Mouse (Mus musculus): ENCODE measurements around the gene Slc6a5. TPM values are rescaled to one million over a fixed set of nuclear protein-coding genes. Genes with fewer than 3 reads are reported as not detected.
A peak's percentile ranks its signal among the peaks of the same experiment; 100 is the strongest.

The Slc6a5 gene
- polyA plus RNA-seq (2014; fragmentation: Nextera tagmentation; extraction: Ambion mirVana), result 0.08 TPM in 1 of 2 replicates, not detected in the other

GRCm38 (mm10) chr7:49909850-49910249 is at the start of gene Slc6a5:
Gene Slc6a5 (plus strand): TSS chr7:49910146.
- DNase-seq (ENCODE audit: low spot score) (no peak), ATAC-seq (ENCODE audit: low read depth) (0 out of 2 replicates have a peak, but pooled peaks have one; percentile 26)
- Histone ChIP-seq H3K36me3 (ENCODE audit: control insufficient read depth, insufficient read depth, low read length) (no peaks in the 10 kb centered on the region), H3K4me1 (ENCODE audit: control insufficient read depth, insufficient read depth, low read length) (no peaks in the 10 kb centered on the region), H3K9ac (ENCODE audit: low read depth, low read length) (no peak within 1 kb of the TSS), H3K9me3 (ENCODE audit: control insufficient read depth, low read length) (no peaks in the 10 kb centered on the region), H3K27me3 (replicated peaks; ENCODE audit: control insufficient read depth, insufficient read depth, low read length) (peaks cover 100% of the 10 kb centered on the region), H3K4me3 (ENCODE audit: low read depth, low read length) (no peak within 1 kb of the TSS), H3K27ac (replicated peaks; ENCODE audit: low read depth, low read length) (no peak within 1 kb of the TSS), H3K4me2 (ENCODE audit: low read depth, low read length) (no peak within 1 kb of the TSS)
- WGBS, result 2% methylated on average over 14 of the region's 15 CpGs

- peaks cover 8% of the 10 kb centered on the region; the same call in 1 of the 2 replicates for H3K36me3 ChIP-seq (ENCODE audit: control insufficient read depth, insufficient read depth, low read length)
- WGBS, result 88% methylated on average over 2 of the region's 2 CpGs
- H3K4me2 ChIP-seq (ENCODE audit: low read depth, low read length), result no peak overlapping the region
- no peak overlapping the region for H3K4me3 ChIP-seq (ENCODE audit: low read depth, low read length)
- H3K4me1 ChIP-seq (ENCODE audit: control insufficient read depth, insufficient read depth, low read length), result no peaks in the 10 kb centered on the region
- ATAC-seq (ENCODE audit: low read depth) (no peak), DNase-seq (ENCODE audit: low spot score) (no peak)
- H3K27ac ChIP-seq (replicated peaks; ENCODE audit: low read depth, low read length), result no peak overlapping the region
- H3K27me3 ChIP-seq (replicated peaks; ENCODE audit: control insufficient read depth, insufficient read depth, low read length), result no peaks in the 10 kb centered on the region
- no peaks in the 10 kb centered on the region for H3K9me3 ChIP-seq (ENCODE audit: control insufficient read depth, low read length)
- no peak overlapping the region for H3K9ac ChIP-seq (ENCODE audit: low read depth, low read length)
These were observed 48.8 kb upstream of the Slc6a5 start for GRCm38 (mm10) chr7:49861196-49861595.

GRCm38 (mm10) chr7:49863753-49864152 is 46.2 kb upstream of the Slc6a5 start:
- no peaks in the 10 kb centered on the region for H3K36me3 ChIP-seq (ENCODE audit: control insufficient read depth, insufficient read depth, low read length)
- DNase-seq (ENCODE audit: low spot score) (no peak), ATAC-seq (ENCODE audit: low read depth) (no peak)
- no peak overlapping the region for H3K4me3 ChIP-seq (ENCODE audit: low read depth, low read length)
- H3K27me3 ChIP-seq (replicated peaks; ENCODE audit: control insufficient read depth, insufficient read depth, low read length), result no peaks in the 10 kb centered on the region
- H3K4me1 ChIP-seq (ENCODE audit: control insufficient read depth, insufficient read depth, low read length), result no peaks in the 10 kb centered on the region
- H3K9me3 ChIP-seq (ENCODE audit: control insufficient read depth, low read length), result no peaks in the 10 kb centered on the region
- H3K9ac ChIP-seq (ENCODE audit: low read depth, low read length), result no peak overlapping the region
- no peak overlapping the region for H3K4me2 ChIP-seq (ENCODE audit: low read depth, low read length)
- no peak overlapping the region for H3K27ac ChIP-seq (replicated peaks; ENCODE audit: low read depth, low read length)
- WGBS, result 63% methylated on average over 3 of the region's 3 CpGs

DNA sequence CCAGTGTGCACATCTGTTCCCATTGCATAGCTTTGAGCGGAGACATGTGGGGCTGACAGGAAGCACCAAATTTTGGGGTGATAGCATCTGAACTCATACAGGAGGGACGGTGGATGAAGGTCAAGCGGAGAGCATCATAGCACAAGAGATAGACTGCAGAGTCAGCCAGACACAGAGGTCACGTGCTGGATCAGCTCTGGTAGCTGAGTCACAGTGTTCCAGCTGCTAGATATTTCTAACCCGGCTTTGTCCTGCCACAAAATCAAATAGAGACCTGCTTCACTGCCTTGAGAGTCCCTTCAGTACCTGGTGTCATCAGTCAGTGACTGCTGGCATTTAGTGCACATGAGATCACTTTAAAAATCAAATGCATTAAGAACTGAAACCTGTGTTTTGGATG is 40.3 kb upstream of the Slc6a5 start:
- H3K27me3 ChIP-seq (replicated peaks; ENCODE audit: control insufficient read depth, insufficient read depth, low read length), result no peaks in the 10 kb centered on the region
- ATAC-seq (ENCODE audit: low read depth), result no peak
- no peak overlapping the region for H3K4me2 ChIP-seq (ENCODE audit: low read depth, low read length)
- no peak overlapping the region for H3K4me3 ChIP-seq (ENCODE audit: low read depth, low read length)
- 59% methylated on average over 5 of the region's 5 CpGs for WGBS
- H3K36me3 ChIP-seq (ENCODE audit: control insufficient read depth, insufficient read depth, low read length), result no peaks in the 10 kb centered on the region
- no peak overlapping the region for H3K27ac ChIP-seq (replicated peaks; ENCODE audit: low read depth, low read length)
- H3K9ac ChIP-seq (ENCODE audit: low read depth, low read length), result no peak overlapping the region
- H3K9me3 ChIP-seq (ENCODE audit: control insufficient read depth, low read length), result no peaks in the 10 kb centered on the region
- no peaks in the 10 kb centered on the region for H3K4me1 ChIP-seq (ENCODE audit: control insufficient read depth, insufficient read depth, low read length)
- no peak for DNase-seq (ENCODE audit: low spot score)

DNA sequence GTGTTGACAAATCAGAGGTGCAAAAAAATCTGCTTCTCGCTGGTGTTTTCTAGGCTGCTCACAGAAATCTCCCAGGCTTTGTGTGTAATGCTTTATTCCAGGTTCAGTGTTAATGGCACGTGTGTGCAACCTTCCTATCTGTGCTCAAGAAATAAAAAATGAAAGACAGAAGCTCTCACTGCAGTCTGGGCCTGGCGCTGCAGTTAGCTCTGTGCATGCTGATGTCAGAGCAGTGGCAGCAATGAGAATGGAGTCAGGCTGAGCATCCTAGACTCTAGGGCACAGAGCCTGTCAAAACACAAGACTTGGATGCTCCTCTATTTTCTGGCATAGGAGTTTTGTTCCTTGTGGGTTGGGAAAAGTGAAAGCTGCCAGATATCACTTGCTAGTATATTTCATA is 39.7 kb upstream of the Slc6a5 start:
- 65% methylated on average over 3 of the region's 3 CpGs for WGBS
- no peak overlapping the region for H3K9ac ChIP-seq (ENCODE audit: low read depth, low read length)
- no peak overlapping the region for H3K4me2 ChIP-seq (ENCODE audit: low read depth, low read length)
- DNase-seq (ENCODE audit: low spot score), result no peak
- H3K9me3 ChIP-seq (ENCODE audit: control insufficient read depth, low read length), result no peaks in the 10 kb centered on the region
- no peak for ATAC-seq (ENCODE audit: low read depth)
- H3K4me1 ChIP-seq (ENCODE audit: control insufficient read depth, insufficient read depth, low read length), result no peaks in the 10 kb centered on the region
- H3K36me3 ChIP-seq (ENCODE audit: control insufficient read depth, insufficient read depth, low read length), result no peaks in the 10 kb centered on the region
- no peak overlapping the region for H3K27ac ChIP-seq (replicated peaks; ENCODE audit: low read depth, low read length)
- H3K27me3 ChIP-seq (replicated peaks; ENCODE audit: control insufficient read depth, insufficient read depth, low read length), result no peaks in the 10 kb centered on the region
- H3K4me3 ChIP-seq (ENCODE audit: low read depth, low read length), result no peak overlapping the region

DNA sequence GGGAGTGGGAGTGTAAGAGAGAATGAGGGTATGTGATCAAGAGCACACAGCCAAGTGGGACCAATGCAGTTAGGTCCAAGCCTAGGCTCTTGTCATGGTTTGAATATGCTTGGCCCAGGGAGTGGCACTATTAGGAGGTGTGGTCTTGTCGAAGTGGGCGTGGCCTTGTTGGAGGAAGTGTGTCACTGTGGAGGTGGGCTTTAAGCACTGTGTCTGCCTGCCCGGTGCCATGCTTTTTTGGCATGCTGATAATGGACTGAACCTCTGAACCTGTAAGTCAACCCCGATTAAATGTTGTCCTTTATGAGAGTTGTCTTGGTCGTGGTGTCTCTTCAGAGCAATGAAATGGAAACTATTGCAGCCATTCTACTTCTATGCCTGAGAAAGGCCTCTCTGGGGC is 32.6 kb upstream of the Slc6a5 start:
- WGBS, result 83% methylated on average over 5 of the region's 5 CpGs
- no peak for ATAC-seq (ENCODE audit: low read depth)

GRCm38 (mm10) chr7:49879051-49879450 is 30.9 kb upstream of the Slc6a5 start:
- Histone ChIP-seq H3K4me1 (ENCODE audit: control insufficient read depth, insufficient read depth, low read length) (peaks cover 2% of the 10 kb centered on the region; the same call in 1 of the 2 replicates), H3K4me3 (ENCODE audit: low read depth, low read length) (no peak overlapping the region)

More for the DNA sequence above, 32.6 kb upstream of the Slc6a5 start:
- Histone ChIP-seq H3K4me2 (ENCODE audit: low read depth, low read length) (no peak overlapping the region), H3K4me1 (ENCODE audit: control insufficient read depth, insufficient read depth, low read length) (no peaks in the 10 kb centered on the region), H3K27me3 (replicated peaks; ENCODE audit: control insufficient read depth, insufficient read depth, low read length) (no peaks in the 10 kb centered on the region), H3K27ac (replicated peaks; ENCODE audit: low read depth, low read length) (no peak overlapping the region), H3K36me3 (ENCODE audit: control insufficient read depth, insufficient read depth, low read length) (no peaks in the 10 kb centered on the region), H3K9ac (ENCODE audit: low read depth, low read length) (no peak overlapping the region), H3K4me3 (ENCODE audit: low read depth, low read length) (no peak overlapping the region), H3K9me3 (ENCODE audit: control insufficient read depth, low read length) (no peaks in the 10 kb centered on the region)
- no peak for DNase-seq (ENCODE audit: low spot score)

DNA sequence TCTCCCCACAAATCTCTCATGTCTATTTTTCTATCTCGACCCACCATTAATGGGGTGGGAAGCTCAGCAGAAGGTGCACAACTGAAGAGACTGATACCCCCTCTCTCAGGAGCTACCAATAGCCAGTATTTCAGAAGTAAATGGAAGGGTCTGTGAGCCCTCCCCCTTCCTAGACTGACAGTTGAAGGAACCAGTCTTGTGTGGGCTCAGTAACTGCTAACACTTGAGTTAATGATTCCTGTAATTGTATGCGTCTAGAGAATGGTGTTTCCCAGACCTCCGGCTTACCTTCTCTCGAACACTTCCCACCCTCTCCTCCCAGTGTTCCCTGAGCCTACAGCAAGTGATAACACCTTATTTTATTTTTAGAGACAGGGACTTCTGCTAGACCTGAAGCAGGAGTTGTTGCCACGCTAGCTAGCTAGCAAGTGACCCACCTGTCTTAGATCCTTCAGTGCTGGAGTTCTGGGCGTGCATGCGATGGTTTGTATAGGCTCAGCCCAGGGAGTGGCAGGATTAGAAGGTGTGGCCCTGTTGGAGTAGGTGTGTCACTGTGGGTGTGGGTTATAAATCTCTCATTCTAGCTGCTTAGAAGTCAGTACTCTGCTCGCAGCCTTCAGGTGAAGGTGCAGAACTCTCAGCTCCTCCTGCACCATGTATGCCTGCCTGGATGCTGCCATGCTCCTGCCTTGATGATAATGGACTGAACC is 29.8 kb upstream of the Slc6a5 start:
- H3K4me1 ChIP-seq (ENCODE audit: control insufficient read depth, insufficient read depth, low read length), result peaks cover 2% of the 10 kb centered on the region; the same call in 1 of the 2 replicates
- H3K4me2 ChIP-seq (ENCODE audit: low read depth, low read length), result no peak overlapping the region
- H3K9ac ChIP-seq (ENCODE audit: low read depth, low read length), result no peak overlapping the region
- WGBS, result 77% methylated on average over 8 of the region's 8 CpGs
- no peak overlapping the region for H3K4me3 ChIP-seq (ENCODE audit: low read depth, low read length)
- no peak for ATAC-seq (ENCODE audit: low read depth)
- no peak overlapping the region for H3K27ac ChIP-seq (replicated peaks; ENCODE audit: low read depth, low read length)
- H3K9me3 ChIP-seq (ENCODE audit: control insufficient read depth, low read length), result no peaks in the 10 kb centered on the region
- no peak for DNase-seq (ENCODE audit: low spot score)
- H3K27me3 ChIP-seq (replicated peaks; ENCODE audit: control insufficient read depth, insufficient read depth, low read length), result no peaks in the 10 kb centered on the region
- no peaks in the 10 kb centered on the region for H3K36me3 ChIP-seq (ENCODE audit: control insufficient read depth, insufficient read depth, low read length)

More at GRCm38 (mm10) chr7:49879051-49879450, 30.9 kb upstream of the Slc6a5 start:
- H3K9ac ChIP-seq (ENCODE audit: low read depth, low read length), result no peak overlapping the region
- ATAC-seq (ENCODE audit: low read depth) (0 out of 2 replicates have a peak, but pooled peaks have one; percentile 32), DNase-seq (ENCODE audit: low spot score) (no peak)
- H3K27ac ChIP-seq (replicated peaks; ENCODE audit: low read depth, low read length), result no peak overlapping the region
- no peaks in the 10 kb centered on the region for H3K36me3 ChIP-seq (ENCODE audit: control insufficient read depth, insufficient read depth, low read length)
- no peak overlapping the region for H3K4me2 ChIP-seq (ENCODE audit: low read depth, low read length)
- no peaks in the 10 kb centered on the region for H3K27me3 ChIP-seq (replicated peaks; ENCODE audit: control insufficient read depth, insufficient read depth, low read length)
- H3K9me3 ChIP-seq (ENCODE audit: control insufficient read depth, low read length), result no peaks in the 10 kb centered on the region
- 72% methylated on average over 13 of the region's 13 CpGs for WGBS

DNA sequence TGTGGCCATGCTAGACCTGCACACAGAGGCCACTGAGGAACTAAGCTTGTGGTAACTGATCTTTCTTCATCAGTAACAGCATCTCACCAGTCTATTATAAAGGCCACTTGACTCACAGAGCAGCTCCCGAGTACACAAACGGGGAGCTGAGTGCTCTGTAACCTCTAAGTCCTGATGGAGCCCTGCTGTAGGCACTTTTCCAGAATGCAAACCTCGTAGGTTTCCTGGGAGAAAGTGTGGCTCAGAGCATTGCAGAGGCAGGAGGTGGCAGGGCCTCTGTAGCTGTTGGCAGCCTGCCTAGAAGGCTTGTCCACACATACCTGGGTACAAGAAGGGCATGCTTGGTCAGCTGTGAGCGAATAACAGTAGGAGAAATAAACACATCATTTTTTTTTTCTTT is 27.7 kb upstream of the Slc6a5 start:
- Histone ChIP-seq H3K36me3 (ENCODE audit: control insufficient read depth, insufficient read depth, low read length) (no peaks in the 10 kb centered on the region), H3K27ac (replicated peaks; ENCODE audit: low read depth, low read length) (no peak overlapping the region), H3K9ac (ENCODE audit: low read depth, low read length) (no peak overlapping the region), H3K27me3 (replicated peaks; ENCODE audit: control insufficient read depth, insufficient read depth, low read length) (no peaks in the 10 kb centered on the region), H3K4me2 (ENCODE audit: low read depth, low read length) (peak overlapping the region; percentile 23; the same call in 1 of the 2 replicates), H3K4me3 (ENCODE audit: low read depth, low read length) (no peak overlapping the region), H3K9me3 (ENCODE audit: control insufficient read depth, low read length) (no peaks in the 10 kb centered on the region), H3K4me1 (ENCODE audit: control insufficient read depth, insufficient read depth, low read length) (peaks cover 2% of the 10 kb centered on the region; the same call in 1 of the 2 replicates)
- ATAC-seq (ENCODE audit: low read depth) (peak; percentile 47; the same call in 1 of the 2 replicates), DNase-seq (ENCODE audit: low spot score) (peak; percentile 63)
- WGBS, result 12% methylated on average over 4 of the region's 4 CpGs

Measured in embryonic facial prominence, embryonic 14.5 days (tissue).